Mouse (Mus musculus) hindbrain, embryonic 11.5 days (tissue): ENCODE measurements around the gene Elobl. TPM values are rescaled to one million over a fixed set of nuclear protein-coding genes. Genes with fewer than 3 reads are reported as not detected.

ENCODE experiments used
- ATAC-seq: fragments of 200-750 bp; cut with Nextera tagmentation; 2 replicates; pipeline ENCODE4 v1.8.0; 2017; ENCODE audit warnings: mild to moderate bottlenecking, moderate TSS enrichment, moderate library complexity; ENCODE audit not compliant: low FRiP score
- DNase-seq: peaks from one replicate; pipeline ENCODE4 v3.0.0-alpha.2; 2015; ENCODE audit warnings: low spot score
- H3K27ac ChIP-seq: fragments of 300-500 bp; sonication (generic); 2 replicates; pipeline ENCODE4 v1.5.1; 2014; ENCODE audit warnings: mild to moderate bottlenecking, low read depth, low read length
- H3K27me3 ChIP-seq: fragments of 300-500 bp; sonication (generic); 2 replicates; pipeline ENCODE4 v1.6.1; 2014; ENCODE audit warnings: mild to moderate bottlenecking, low read length, moderate library complexity, mixed read lengths; ENCODE audit not compliant: control insufficient read depth, insufficient read depth
- H3K36me3 ChIP-seq: fragments of 300-500 bp; sonication (generic); 2 replicates; pipeline ENCODE4 v1.6.1; 2014; ENCODE audit warnings: mild to moderate bottlenecking, low read length, moderate library complexity, mixed read lengths; ENCODE audit not compliant: control insufficient read depth, insufficient read depth
- H3K4me1 ChIP-seq: fragments of 300-500 bp; sonication (generic); replicated peaks from 2 replicates; pipeline ENCODE4 v1.6.1; 2014; ENCODE audit warnings: low read length, mixed read lengths; ENCODE audit not compliant: control insufficient read depth, insufficient read depth
- H3K4me2 ChIP-seq: fragments of 300-500 bp; sonication (generic); replicated peaks from 2 replicates; pipeline ENCODE4 v1.6.1; 2014; ENCODE audit warnings: mild to moderate bottlenecking, low read depth, low read length
- H3K4me3 ChIP-seq: fragments of 300-500 bp; sonication (generic); 2 replicates; pipeline ENCODE4 v1.5.1; 2014; ENCODE audit warnings: low read depth, low read length
- H3K9ac ChIP-seq: fragments of 300-500 bp; sonication (generic); 2 replicates; pipeline ENCODE4 v1.6.1; 2014; ENCODE audit warnings: low read depth, low read length
- H3K9me3 ChIP-seq: fragments of 300-500 bp; sonication (generic); 2 replicates; pipeline ENCODE4 v1.6.1; 2016; ENCODE audit warnings: low read length; ENCODE audit not compliant: control insufficient read depth
- WGBS: fragments of 180-500 bp; shearing (Covaris S2); extraction: QIAGEN DNeasy Blood & Tissue Kit; methylation state at CpG from one replicate; pipeline ENCODE4 v1.1.7; 2014; 5-methylcytosine and 5-hydroxymethylcytosine counted together
- polyA plus RNA-seq: library from polyadenylated mRNA; unstranded; fragments of >200 nt; fragmentation: Nextera tagmentation; extraction: Ambion mirVana; gene quantifications from 2 replicates; pipeline ENCODE4 v1.2.1, GENCODE M21; 2014

The Elobl gene
- not detected in 2 replicates for polyA plus RNA-seq

GRCm38 (mm10) chr11:88966881-88967361, at the start of gene Elobl:
Gene Elobl (minus strand): TSS chr11:88966931.
- no peak within 1 kb of the TSS for H3K27ac ChIP-seq
- H3K9me3 ChIP-seq = no peaks in the 10 kb centered on the region
- WGBS = 94% methylated on average over 2 of the region's 3 CpGs
- H3K4me3 ChIP-seq = no peak within 1 kb of the TSS
- no peak for ATAC-seq
- H3K4me1 ChIP-seq = no peaks in the 10 kb centered on the region
- H3K27me3 ChIP-seq = no peaks in the 10 kb centered on the region
- no peaks in the 10 kb centered on the region for H3K36me3 ChIP-seq
- H3K4me2 ChIP-seq = no peak within 1 kb of the TSS
- no peak within 1 kb of the TSS for H3K9ac ChIP-seq
- DNase-seq = no peak

- WGBS = 92% methylated on average over 5 of the region's 5 CpGs
- H3K27me3 ChIP-seq = no peaks in the 10 kb centered on the region
- no peaks in the 10 kb centered on the region for H3K4me1 ChIP-seq
- H3K4me3 ChIP-seq = no peak overlapping the region
- H3K9ac ChIP-seq = no peak overlapping the region
- no peak for ATAC-seq
- no peaks in the 10 kb centered on the region for H3K9me3 ChIP-seq
- no peak overlapping the region for H3K27ac ChIP-seq
- no peaks in the 10 kb centered on the region for H3K36me3 ChIP-seq
- H3K4me2 ChIP-seq = no peak overlapping the region
- DNase-seq = no peak
Measured at GRCm38 (mm10) chr11:89012241-89012640, 45.5 kb upstream of the Elobl start.

GRCm38 (mm10) chr11:89009496-89009895, 42.8 kb upstream of the Elobl start:
- DNase-seq (no peak), ATAC-seq (no peak)
- Histone ChIP-seq H3K27ac (no peak overlapping the region), H3K36me3 (no peaks in the 10 kb centered on the region), H3K9ac (no peak overlapping the region), H3K4me2 (no peak overlapping the region), H3K9me3 (no peaks in the 10 kb centered on the region), H3K27me3 (no peaks in the 10 kb centered on the region), H3K4me3 (no peak overlapping the region), H3K4me1 (no peaks in the 10 kb centered on the region)
- WGBS = 81% methylated on average over 7 of the region's 7 CpGs

GRCm38 (mm10) chr11:89009066-89009465, 42.3 kb upstream of the Elobl start:
- no peak overlapping the region for H3K4me3 ChIP-seq
- no peaks in the 10 kb centered on the region for H3K4me1 ChIP-seq
- no peaks in the 10 kb centered on the region for H3K36me3 ChIP-seq
- ATAC-seq (no peak), DNase-seq (no peak)
- no peak overlapping the region for H3K4me2 ChIP-seq
- H3K9me3 ChIP-seq = no peaks in the 10 kb centered on the region
- H3K27me3 ChIP-seq = no peaks in the 10 kb centered on the region
- H3K27ac ChIP-seq = no peak overlapping the region
- WGBS = 93% methylated on average over 8 of the region's 9 CpGs
- no peak overlapping the region for H3K9ac ChIP-seq

- Histone ChIP-seq H3K27ac (no peak overlapping the region), H3K4me2 (no peak overlapping the region), H3K4me3 (no peak overlapping the region), H3K9ac (no peak overlapping the region), H3K4me1 (no peaks in the 10 kb centered on the region), H3K36me3 (no peaks in the 10 kb centered on the region), H3K27me3 (no peaks in the 10 kb centered on the region), H3K9me3 (no peaks in the 10 kb centered on the region)
- ATAC-seq (no peak), DNase-seq (no peak)
- WGBS = 83% methylated on average over 3 of the region's 3 CpGs
Measured at GRCm38 (mm10) chr11:89007582-89007981, 40.9 kb upstream of the Elobl start.

GRCm38 (mm10) chr11:89006404-89006803, 39.7 kb upstream of the Elobl start:
- Histone ChIP-seq H3K27me3 (no peaks in the 10 kb centered on the region), H3K4me1 (no peaks in the 10 kb centered on the region), H3K36me3 (no peaks in the 10 kb centered on the region), H3K9me3 (no peaks in the 10 kb centered on the region), H3K4me3 (no peak overlapping the region), H3K4me2 (no peak overlapping the region), H3K27ac (no peak overlapping the region), H3K9ac (no peak overlapping the region)
- DNase-seq (no peak), ATAC-seq (no peak)

- H3K9ac ChIP-seq = no peak overlapping the region
- H3K4me1 ChIP-seq = no peaks in the 10 kb centered on the region
- no peak for DNase-seq
- H3K27me3 ChIP-seq = no peaks in the 10 kb centered on the region; the same call in 1 of the 2 replicates
- no peak overlapping the region for H3K4me2 ChIP-seq
- 67% methylated on average over 5 of the region's 5 CpGs for WGBS
- no peak overlapping the region for H3K4me3 ChIP-seq
- H3K36me3 ChIP-seq = no peaks in the 10 kb centered on the region
- ATAC-seq = no peak
- H3K27ac ChIP-seq = no peak overlapping the region
- H3K9me3 ChIP-seq = no peaks in the 10 kb centered on the region
Measured at GRCm38 (mm10) chr11:89005473-89005872, 38.7 kb upstream of the Elobl start.

- H3K27ac ChIP-seq = no peak overlapping the region
- ATAC-seq (no peak), DNase-seq (no peak)
- no peaks in the 10 kb centered on the region for H3K36me3 ChIP-seq
- 81% methylated on average over 4 of the region's 4 CpGs for WGBS
- H3K4me2 ChIP-seq = no peak overlapping the region
- 0 out of 2 replicates have a peak, but pooled peaks cover 2% of the 10 kb centered on the region for H3K4me1 ChIP-seq
- no peak overlapping the region for H3K4me3 ChIP-seq
- H3K9ac ChIP-seq = no peak overlapping the region
- peaks cover 15% of the 10 kb centered on the region for H3K27me3 ChIP-seq
- H3K9me3 ChIP-seq = no peaks in the 10 kb centered on the region
Measured at GRCm38 (mm10) chr11:89003726-89004125, 37.0 kb upstream of the Elobl start.

GRCm38 (mm10) chr11:89003078-89003477, 36.3 kb upstream of the Elobl start:
- no peak overlapping the region for H3K27ac ChIP-seq
- 0 out of 2 replicates have a peak, but pooled peaks cover 2% of the 10 kb centered on the region for H3K4me1 ChIP-seq
- H3K27me3 ChIP-seq = peaks cover 15% of the 10 kb centered on the region
- no peaks in the 10 kb centered on the region for H3K9me3 ChIP-seq
- H3K9ac ChIP-seq = no peak overlapping the region
- ATAC-seq (no peak), DNase-seq (no peak)
- no peak overlapping the region for H3K4me3 ChIP-seq
- H3K36me3 ChIP-seq = no peaks in the 10 kb centered on the region
- H3K4me2 ChIP-seq = no peak overlapping the region
- 63% methylated on average over 6 of the region's 6 CpGs for WGBS
